Mouse (Mus musculus) CD4-positive, CD25-positive, alpha-beta regulatory T cell, adult 4 months (primary cell): ENCODE measurements around the gene Spint2. TPM values are rescaled to one million over a fixed set of nuclear protein-coding genes. Genes with fewer than 3 reads are reported as not detected.
"Not testable (repeated sequence)": the region's sequence is repeated elsewhere in the genome, so short reads cannot be mapped to it uniquely, and the experiment has no call there.

ENCODE experiments used
- ATAC-seq: one replicate; pipeline ENCODE4 v1.8.0; 2017
- polyA plus RNA-seq, 2 experiments: library from polyadenylated mRNA; unstranded; fragments of 100-300 nt; shearing (Covaris generic); gene quantifications; one replicate each; pipeline ENCODE4 v1.2.1; 2017

The Spint2 gene
- polyA plus RNA-seq, 2 experiments from 2014 or later, result 71.7 to 73.2 TPM

- ATAC-seq, result peak; percentile 99
Measured at GRCm38 (mm10) chr7:29238019-29238967, 43.4 kb downstream of the Spint2 start, which contains the start of gene Yif1b. Gene Yif1b (plus strand): TSS chr7:29238329.

GRCm38 (mm10) chr7:29237596-29237995 is 44.1 kb downstream of the Spint2 start:
- not testable (repeated sequence) for ATAC-seq

GRCm38 (mm10) chr7:29236593-29236992 is 45.1 kb downstream of the Spint2 start:
- ATAC-seq, result no peak

GRCm38 (mm10) chr7:29234661-29235060 is 47.1 kb downstream of the Spint2 start:
- ATAC-seq, result no peak

GRCm38 (mm10) chr7:29233745-29234144 is 48.0 kb downstream of the Spint2 start:
- ATAC-seq, result no peak

- peak; percentile 62 for ATAC-seq
Measured at GRCm38 (mm10) chr7:29232247-29233013, 49.3 kb downstream of the Spint2 start, which contains the start of gene Kcnk6. Gene Kcnk6 (minus strand): TSS chr7:29232515.

GRCm38 (mm10) chr7:29231517-29231916 is 50.2 kb downstream of the Spint2 start:
- no peak for ATAC-seq

GRCm38 (mm10) chr7:29230560-29230959 is 51.2 kb downstream of the Spint2 start:
- ATAC-seq, result no peak

- ATAC-seq, result no peak
Measured at GRCm38 (mm10) chr7:29228202-29228601, 53.5 kb downstream of the Spint2 start.

GRCm38 (mm10) chr7:29225520-29225919 is 56.2 kb downstream of the Spint2 start:
- no peak for ATAC-seq

- peak; percentile 54 for ATAC-seq
Measured at GRCm38 (mm10) chr7:29224756-29225394, 56.8 kb downstream of the Spint2 start.

GRCm38 (mm10) chr7:29214846-29215245 is 66.9 kb downstream of the Spint2 start:
- ATAC-seq, result no peak

GRCm38 (mm10) chr7:29214236-29214635 is 67.5 kb downstream of the Spint2 start:
- ATAC-seq, result no peak

GRCm38 (mm10) chr7:29213675-29214082 is 68.0 kb downstream of the Spint2 start, which contains the start of gene Catsperg1:
Gene Catsperg1 (minus strand): TSS chr7:29214035.
- no peak for ATAC-seq

- not testable (repeated sequence) for ATAC-seq
Measured at GRCm38 (mm10) chr7:29212775-29213560, 68.7 kb downstream of the Spint2 start.

- ATAC-seq, result no peak
Measured at GRCm38 (mm10) chr7:29212199-29212765, 69.4 kb downstream of the Spint2 start.

GRCm38 (mm10) chr7:29211415-29212198 is 70.1 kb downstream of the Spint2 start:
- peak; percentile 94 for ATAC-seq

GRCm38 (mm10) chr7:29211013-29211412 is 70.7 kb downstream of the Spint2 start:
- ATAC-seq, result peak; percentile 29
